Mouse (Mus musculus) heart, postnatal 0 days (tissue): ENCODE results near the gene Hpcal1. TPM values are rescaled to one million over a fixed set of nuclear protein-coding genes. Genes with fewer than 3 reads are reported as not detected.
"Not testable (repeated sequence)": the region's sequence is repeated elsewhere in the genome, so short reads cannot be mapped to it uniquely, and the experiment has no call there.

ENCODE experiments used
- ATAC-seq: fragments of 200-750 bp; cut with Nextera tagmentation; 2 replicates; pipeline ENCODE4 v1.8.0; 2017; ENCODE audit warnings: low read depth, moderate number of reproducible peaks, moderate library complexity; ENCODE audit not compliant: insufficient read depth
- DNase-seq: peaks from one replicate; pipeline ENCODE4 v3.0.0-alpha.2; 2016; ENCODE audit warnings: low spot score
- H3K27ac ChIP-seq: fragments of 300-500 bp; sonication (generic); 2 replicates; pipeline ENCODE4 v1.5.1; 2014; ENCODE audit warnings: low read depth, mild to moderate bottlenecking
- H3K27me3 ChIP-seq: fragments of 300-500 bp; sonication (generic); 2 replicates; pipeline ENCODE4 v1.6.1; 2014; ENCODE audit warnings: low read length, mixed read lengths; ENCODE audit not compliant: control insufficient read depth, insufficient read depth
- H3K36me3 ChIP-seq: fragments of 300-500 bp; sonication (generic); replicated peaks from 2 replicates; pipeline ENCODE4 v1.6.1; 2014; ENCODE audit warnings: low read length, mixed read lengths; ENCODE audit not compliant: control insufficient read depth, insufficient read depth
- H3K4me1 ChIP-seq: fragments of 300-500 bp; sonication (generic); 2 replicates; pipeline ENCODE4 v1.6.1; 2014; ENCODE audit warnings: antibody characterized with exemption; ENCODE audit not compliant: control insufficient read depth, insufficient read depth
- H3K4me2 ChIP-seq: fragments of 300-500 bp; sonication (generic); 2 replicates; pipeline ENCODE4 v1.6.1; 2014; ENCODE audit warnings: low read depth, mild to moderate bottlenecking, low read length, moderate library complexity
- H3K4me3 ChIP-seq: fragments of 300-500 bp; sonication (generic); 2 replicates; pipeline ENCODE4 v1.5.1; 2014; ENCODE audit warnings: low read depth, low read length
- H3K9ac ChIP-seq: fragments of 300-500 bp; sonication (generic); replicated peaks from 2 replicates; pipeline ENCODE4 v1.6.1; 2014; ENCODE audit warnings: low read depth, low read length, mixed read lengths
- H3K9me3 ChIP-seq: fragments of 300-500 bp; sonication (generic); replicated peaks from 2 replicates; pipeline ENCODE4 v1.6.1; 2016; ENCODE audit warnings: low read length; ENCODE audit not compliant: control insufficient read depth
- CTCF ChIP-seq: IDR thresholded peaks from 2 replicates; pipeline ENCODE4 v1.5.1; 2016; ENCODE audit warnings: antibody characterized with exemption, control low read depth, low read depth
- EP300 ChIP-seq: IDR thresholded peaks from 2 replicates; pipeline ENCODE4 v1.6.1; 2016; ENCODE audit warnings: antibody characterized with exemption, low read depth
- WGBS: fragments of 180-500 bp; shearing (Covaris S2); extraction: QIAGEN DNeasy Blood & Tissue Kit; methylation state at CpG from one replicate; pipeline ENCODE4 v1.1.7; 2014; 5-methylcytosine and 5-hydroxymethylcytosine counted together
- polyA plus RNA-seq: library from polyadenylated mRNA; unstranded; fragments of >200 nt; fragmentation: Nextera tagmentation; extraction: Ambion mirVana; gene quantifications from 2 replicates; pipeline ENCODE4 v1.2.1, GENCODE M21; 2015
- total RNA-seq: library from RNA; depleted of rRNA; stranded (reverse); fragments of >200 nt; gene quantifications from 2 replicates; pipeline ENCODE4 v1.2.3, GENCODE M21; 2014; ENCODE audit warnings: low replicate concordance

Hpcal1 gene
- total and polyA plus RNA-seq, 2 experiments from 2014 or later, result 14.8 to 22.5 TPM

DNA sequence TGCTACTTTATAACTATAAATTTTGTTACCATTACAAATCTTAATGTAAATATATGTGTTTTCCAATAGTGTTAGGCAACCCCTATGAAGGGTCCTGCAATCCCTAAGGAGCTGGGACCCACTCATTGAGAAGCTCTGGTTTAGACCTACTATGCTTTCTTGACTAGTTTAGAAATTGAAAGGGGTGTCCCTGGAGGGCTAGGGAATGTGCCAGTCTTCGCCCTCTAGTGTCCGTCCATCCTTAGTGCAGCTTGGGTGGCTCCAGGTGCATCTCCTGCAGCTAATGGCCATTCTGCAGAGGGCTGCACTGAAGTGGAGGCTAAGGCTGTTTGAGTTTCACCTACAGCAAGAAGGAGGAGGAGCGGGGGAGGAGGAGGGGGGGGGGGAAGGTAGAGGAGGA is 87.7 kb downstream of the Hpcal1 start:
- 7% methylated on average over 2 of the region's 3 CpGs for WGBS
- DNase-seq (peak; percentile 33), ATAC-seq (no peak)
- Histone ChIP-seq H3K36me3 (no peaks in the 10 kb centered on the region), H3K27me3 (no peaks in the 10 kb centered on the region), H3K9me3 (no peaks in the 10 kb centered on the region), H3K4me2 (no peak overlapping the region), H3K27ac (no peak overlapping the region), H3K4me1 (no peaks in the 10 kb centered on the region; the same call in 1 of the 2 replicates), H3K4me3 (no peak overlapping the region), H3K9ac (no peak overlapping the region)
- TF ChIP-seq EP300 (no peak), CTCF (peak; percentile 75)

GRCm38 (mm10) chr12:17779093-17779492 is 88.4 kb downstream of the Hpcal1 start:
- no peak overlapping the region for H3K4me3 ChIP-seq
- H3K27me3 ChIP-seq, result no peaks in the 10 kb centered on the region
- 44% methylated on average over 3 of the region's 3 CpGs for WGBS
- no peak overlapping the region for H3K27ac ChIP-seq
- no peak for DNase-seq
- H3K4me1 ChIP-seq, result no peaks in the 10 kb centered on the region
- H3K36me3 ChIP-seq, result no peaks in the 10 kb centered on the region
- ATAC-seq, result no peak
- TF ChIP-seq EP300, result no peak
- TF ChIP-seq CTCF, result no peak
- H3K9me3 ChIP-seq, result no peaks in the 10 kb centered on the region
- no peak overlapping the region for H3K4me2 ChIP-seq
- H3K9ac ChIP-seq, result no peak overlapping the region

- no peak overlapping the region for H3K4me3 ChIP-seq
- WGBS, result 62% methylated on average over 3 of the region's 3 CpGs
- ATAC-seq, result no peak
These were observed 98.8 kb downstream of the Hpcal1 start for GRCm38 (mm10) chr12:17789486-17789885.

DNA sequence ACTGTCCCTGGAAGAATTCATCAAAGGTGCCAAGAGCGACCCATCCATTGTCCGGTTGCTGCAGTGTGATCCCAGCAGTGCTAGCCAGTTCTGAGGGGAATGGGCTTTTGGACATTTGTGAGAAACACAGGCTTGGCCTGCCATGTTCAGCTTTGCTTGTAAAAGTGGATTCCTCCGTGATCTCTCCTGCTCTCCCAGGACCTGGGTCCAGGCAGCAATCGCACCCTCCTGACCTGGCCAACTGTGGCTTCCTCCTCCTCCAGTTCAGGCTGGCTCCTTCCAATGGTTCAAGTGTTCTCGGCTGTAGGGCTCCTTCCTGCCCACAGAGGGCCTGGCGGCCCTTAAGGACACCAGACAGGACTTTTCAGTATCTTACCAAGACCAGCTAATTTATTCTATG is 100.5 kb downstream of the Hpcal1 start:
- WGBS, result 89% methylated on average over 6 of the region's 6 CpGs
- Histone ChIP-seq H3K4me2 (no peak overlapping the region), H3K4me3 (no peak overlapping the region), H3K9ac (no peak overlapping the region), H3K9me3 (no peaks in the 10 kb centered on the region), H3K27me3 (no peaks in the 10 kb centered on the region), H3K36me3 (peaks cover 6% of the 10 kb centered on the region; the same call in 1 of the 2 replicates), H3K27ac (no peak overlapping the region), H3K4me1 (no peaks in the 10 kb centered on the region)
- DNase-seq (no peak), ATAC-seq (no peak)
- no peak for TF ChIP-seq EP300
- no peak for TF ChIP-seq CTCF

More at GRCm38 (mm10) chr12:17789486-17789885, 98.8 kb downstream of the Hpcal1 start:
- H3K4me1 ChIP-seq, result no peaks in the 10 kb centered on the region
- TF ChIP-seq CTCF (no peak), EP300 (no peak)
- H3K9ac ChIP-seq, result no peak overlapping the region
- H3K27me3 ChIP-seq, result no peaks in the 10 kb centered on the region
- no peak overlapping the region for H3K4me2 ChIP-seq
- peaks cover 9% of the 10 kb centered on the region; the same call in 1 of the 2 replicates for H3K36me3 ChIP-seq
- DNase-seq, result no peak
- H3K27ac ChIP-seq, result no peak overlapping the region
- no peaks in the 10 kb centered on the region for H3K9me3 ChIP-seq

GRCm38 (mm10) chr12:17792756-17793155 is 102.1 kb downstream of the Hpcal1 start:
- DNase-seq (no peak), ATAC-seq (no peak)
- no peaks in the 10 kb centered on the region; the same call in 1 of the 2 replicates for H3K36me3 ChIP-seq
- no peak overlapping the region for H3K4me3 ChIP-seq
- H3K9ac ChIP-seq, result no peak overlapping the region
- no peak for TF ChIP-seq CTCF
- H3K9me3 ChIP-seq, result no peaks in the 10 kb centered on the region
- H3K4me1 ChIP-seq, result no peaks in the 10 kb centered on the region
- no peak overlapping the region for H3K4me2 ChIP-seq
- no peaks in the 10 kb centered on the region for H3K27me3 ChIP-seq
- WGBS, result 93% methylated on average over 1 of the region's 1 CpGs
- no peak overlapping the region for H3K27ac ChIP-seq

DNA sequence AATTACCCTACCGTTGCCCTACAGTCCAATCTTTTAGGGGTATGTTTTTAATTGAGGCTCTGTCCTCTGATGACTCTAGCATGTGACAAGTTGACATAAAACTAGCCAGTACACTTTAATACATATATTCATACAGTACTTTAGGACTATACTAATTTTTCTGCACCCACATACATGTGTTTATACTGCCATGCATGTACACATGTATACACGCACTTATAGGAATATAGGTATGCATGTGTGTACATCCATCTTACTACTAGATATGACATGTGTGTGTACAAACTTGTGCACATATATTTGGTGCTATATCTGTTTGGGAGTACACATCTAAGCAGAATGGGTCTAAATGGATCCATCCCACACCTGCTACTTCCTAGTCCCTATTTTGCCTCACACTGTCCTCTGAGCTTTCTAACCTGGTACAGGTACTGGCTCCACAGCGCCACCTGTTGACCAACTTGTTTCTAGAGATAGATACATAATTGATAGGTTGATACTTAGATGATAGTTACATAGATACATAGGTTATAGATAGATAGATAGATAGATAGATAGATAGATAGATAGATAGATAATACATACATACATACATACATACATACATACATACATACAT is 105.1 kb downstream of the Hpcal1 start:
- Histone ChIP-seq H3K4me3 (no peak overlapping the region), H3K36me3 (no peaks in the 10 kb centered on the region; the same call in 1 of the 2 replicates), H3K9me3 (no peaks in the 10 kb centered on the region), H3K27ac (no peak overlapping the region), H3K9ac (no peak overlapping the region), H3K4me2 (no peak overlapping the region), H3K27me3 (no peaks in the 10 kb centered on the region), H3K4me1 (no peaks in the 10 kb centered on the region)
- DNase-seq, result peak; percentile 10
- TF ChIP-seq EP300 (no peak), CTCF (peak; percentile 62)
- WGBS, result 60% methylated on average over 3 of the region's 3 CpGs
- ATAC-seq, result no peak

DNA sequence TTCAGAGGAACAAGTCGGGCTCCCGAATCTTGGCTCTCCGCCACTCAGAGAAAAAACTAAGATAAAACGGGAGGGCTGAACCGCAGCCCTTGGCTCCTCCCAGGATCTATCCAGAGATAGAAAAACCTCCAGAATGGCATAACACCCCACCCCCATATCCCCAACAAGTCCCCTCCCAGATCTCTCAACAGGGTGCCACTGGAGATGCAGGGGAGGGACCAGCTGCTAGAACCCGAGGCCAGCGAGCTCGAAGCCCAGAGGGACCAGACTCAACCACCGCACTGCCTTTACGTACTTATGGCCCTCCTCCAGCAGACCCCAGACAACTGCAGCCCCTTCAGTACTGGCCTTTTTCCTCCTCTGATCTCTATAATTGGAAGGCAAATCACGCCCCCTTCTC is 107.6 kb downstream of the Hpcal1 start:
- not testable (repeated sequence) for H3K9me3 ChIP-seq, DNase-seq, H3K36me3 ChIP-seq, H3K27me3 ChIP-seq, H3K4me2 ChIP-seq, H3K4me3 ChIP-seq, ATAC-seq, H3K9ac ChIP-seq, H3K4me1 ChIP-seq, H3K27ac ChIP-seq
- WGBS, result 67% methylated on average over 11 of the region's 11 CpGs
